Mouse (Mus musculus): ENCODE results near the gene Theg. TPM values are rescaled to one million over a fixed set of nuclear protein-coding genes. Genes with fewer than 3 reads are reported as not detected.

Gene Theg
- polyA plus RNA-seq, 1 experiment from 2014 or later: not detected

DNA sequence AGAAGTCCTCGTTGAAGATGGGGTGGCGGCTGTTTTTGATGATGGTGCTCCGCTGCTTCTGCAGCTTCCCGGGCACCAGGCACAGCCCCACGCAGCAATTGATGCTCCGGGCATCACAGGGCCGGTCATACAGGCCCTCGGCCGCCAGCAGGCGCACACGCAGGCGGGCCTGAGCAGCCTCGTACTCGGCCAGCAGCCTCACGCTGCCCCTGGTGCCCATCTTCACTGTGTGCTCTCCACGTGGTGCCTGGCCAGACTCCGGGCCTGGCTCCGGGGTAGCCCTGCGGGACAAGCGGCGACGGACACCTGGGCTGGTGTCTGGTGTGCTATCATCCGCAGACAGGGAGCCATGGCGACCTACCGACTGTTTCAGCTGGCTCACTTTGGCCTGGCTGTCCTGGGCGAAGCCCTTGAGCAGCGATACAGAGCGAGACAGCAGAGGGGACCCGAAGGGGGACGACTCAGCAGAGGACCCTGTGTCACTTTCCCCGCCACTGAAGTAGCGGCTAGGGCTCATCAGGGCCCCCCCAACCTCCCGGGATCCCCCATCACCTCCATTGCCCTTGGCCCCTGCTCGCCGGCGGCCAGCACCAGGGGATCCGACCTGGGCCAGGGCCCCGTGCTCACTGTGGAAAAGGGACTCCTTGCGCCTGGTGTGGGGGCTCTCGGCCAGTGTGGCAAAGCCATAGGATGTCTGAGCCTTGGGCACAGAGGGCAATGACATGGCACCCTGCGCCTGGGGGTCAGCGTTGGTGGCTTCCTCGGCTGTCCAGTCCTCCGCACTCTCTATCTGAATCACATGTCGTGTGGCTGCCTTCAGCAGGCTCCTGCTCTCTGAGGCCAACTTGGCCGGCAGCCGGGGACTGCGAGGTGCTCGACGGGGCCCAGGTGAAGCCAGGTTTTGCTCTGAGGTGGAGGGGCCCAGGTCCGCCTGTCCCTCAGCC, 25.3 kb upstream of the Theg start:
- WGBS: 12% methylated on average over 51 of the region's 51 CpGs
- DNase-seq (ENCODE audit: low spot score): peak; percentile 64
- Histone ChIP-seq H3K27me3 (ENCODE audit: insufficient read depth, poor library complexity, severe bottlenecking) (peaks cover 65% of the 10 kb centered on the region), H3K9me3 (no peaks in the 10 kb centered on the region), H3K4me1 (replicated peaks) (peaks cover 46% of the 10 kb centered on the region), H3K27ac (peak overlapping the region; percentile 17; the same call in 1 of the 2 replicates), H3K4me3 (peak overlapping the region; percentile 64), H3K36me3 (no peaks in the 10 kb centered on the region)

DNA sequence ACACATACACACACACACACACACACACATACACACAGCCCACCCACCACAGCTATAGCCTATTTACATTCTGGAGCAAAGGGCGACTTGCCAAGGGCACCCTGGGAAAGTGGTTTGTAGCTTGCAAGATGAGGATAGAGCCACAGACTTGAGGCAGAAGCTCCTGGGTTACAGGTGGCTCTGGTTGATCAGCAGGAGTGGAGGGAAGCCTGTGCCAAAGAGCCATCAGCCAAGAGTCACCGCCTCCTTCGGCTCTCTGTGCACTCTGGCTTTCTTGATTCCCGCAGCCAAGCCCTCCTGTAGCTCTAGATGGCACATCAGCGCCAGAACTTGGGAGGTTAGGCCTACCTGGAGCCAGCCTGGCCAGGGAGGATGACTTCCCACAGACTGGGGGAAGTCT, 24.2 kb upstream of the Theg start:
- Histone ChIP-seq H3K27ac (no peak overlapping the region), H3K36me3 (no peaks in the 10 kb centered on the region), H3K4me1 (replicated peaks) (peaks cover 43% of the 10 kb centered on the region), H3K9me3 (no peaks in the 10 kb centered on the region), H3K27me3 (ENCODE audit: insufficient read depth, poor library complexity, severe bottlenecking) (peaks cover 65% of the 10 kb centered on the region), H3K4me3 (no peak overlapping the region)
- 31% methylated on average over 5 of the region's 5 CpGs for WGBS
- DNase-seq (ENCODE audit: low spot score): no peak

DNA sequence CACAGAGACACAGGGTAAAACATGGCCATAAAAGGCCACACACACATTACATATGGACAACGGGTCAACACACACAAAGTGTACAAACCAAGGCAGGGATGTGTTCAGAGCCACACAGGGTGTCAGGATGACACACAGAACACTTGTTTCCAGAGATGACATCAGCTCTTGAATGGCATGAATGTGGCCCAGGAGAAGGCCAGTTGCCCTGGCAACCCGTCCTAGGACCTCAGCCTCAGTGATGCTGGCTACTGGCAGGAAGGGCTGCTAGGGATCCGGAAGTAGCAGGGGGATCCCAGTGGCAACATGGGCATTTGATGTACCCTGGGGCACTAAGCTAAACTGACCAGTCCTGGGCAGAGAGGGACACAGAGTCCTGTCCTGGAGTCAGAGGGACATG, 22.1 kb upstream of the Theg start:
- 85% methylated on average over 3 of the region's 3 CpGs for WGBS
- H3K4me1 ChIP-seq (replicated peaks): peaks cover 32% of the 10 kb centered on the region
- peaks cover 65% of the 10 kb centered on the region for H3K27me3 ChIP-seq (ENCODE audit: insufficient read depth, poor library complexity, severe bottlenecking)
- H3K36me3 ChIP-seq: no peaks in the 10 kb centered on the region
- no peaks in the 10 kb centered on the region for H3K9me3 ChIP-seq
- no peak overlapping the region for H3K4me3 ChIP-seq
- DNase-seq (ENCODE audit: low spot score): no peak
- H3K27ac ChIP-seq: no peak overlapping the region

DNA sequence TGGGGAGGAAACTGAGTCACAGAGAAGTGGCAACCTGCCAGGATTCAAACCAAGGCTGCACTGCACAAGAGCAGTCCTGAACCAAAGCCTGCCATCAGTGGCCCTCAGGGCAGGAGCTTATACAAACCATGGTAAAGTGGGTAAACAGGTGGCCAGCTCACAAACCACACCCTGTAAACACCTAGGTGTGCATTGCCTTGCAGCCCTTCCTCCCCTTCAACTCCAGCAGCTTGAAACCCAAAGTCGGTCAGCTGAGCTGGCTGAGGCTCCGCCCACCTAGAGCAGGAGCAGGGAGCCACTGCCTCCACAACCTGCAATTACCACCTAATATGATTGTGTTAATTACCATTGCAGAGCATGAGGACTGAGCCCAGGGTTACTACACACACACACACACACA, 20.8 kb upstream of the Theg start:
- WGBS: 43% methylated on average over 2 of the region's 2 CpGs
- Histone ChIP-seq H3K4me3 (no peak overlapping the region), H3K27me3 (ENCODE audit: insufficient read depth, poor library complexity, severe bottlenecking) (peaks cover 51% of the 10 kb centered on the region), H3K4me1 (replicated peaks) (peaks cover 18% of the 10 kb centered on the region), H3K9me3 (no peaks in the 10 kb centered on the region), H3K27ac (no peak overlapping the region), H3K36me3 (no peaks in the 10 kb centered on the region)
- no peak for DNase-seq (ENCODE audit: low spot score)

- H3K27ac ChIP-seq: no peak overlapping the region
- H3K27me3 ChIP-seq (ENCODE audit: insufficient read depth, poor library complexity, severe bottlenecking): peaks cover 37% of the 10 kb centered on the region
- H3K4me3 ChIP-seq: no peak overlapping the region
- H3K9me3 ChIP-seq: no peaks in the 10 kb centered on the region
- DNase-seq (ENCODE audit: low spot score): no peak
- H3K4me1 ChIP-seq (replicated peaks): peaks cover 4% of the 10 kb centered on the region
- WGBS: 72% methylated on average over 4 of the region's 4 CpGs
- no peaks in the 10 kb centered on the region for H3K36me3 ChIP-seq
These were observed 19.4 kb upstream of the Theg start for GRCm38 (mm10) chr10:79606537-79606936.

GRCm38 (mm10) chr10:79597936-79598230, 10.8 kb upstream of the Theg start:
- 74% methylated on average over 4 of the region's 4 CpGs for WGBS
- Histone ChIP-seq H3K27me3 (ENCODE audit: insufficient read depth, poor library complexity, severe bottlenecking) (peaks cover 23% of the 10 kb centered on the region), H3K36me3 (no peaks in the 10 kb centered on the region), H3K4me3 (no peak overlapping the region), H3K27ac (no peak overlapping the region), H3K4me1 (replicated peaks) (peaks cover 9% of the 10 kb centered on the region; the same call in 1 of the 2 replicates), H3K9me3 (no peaks in the 10 kb centered on the region)
- DNase-seq (ENCODE audit: low spot score): no peak

DNA sequence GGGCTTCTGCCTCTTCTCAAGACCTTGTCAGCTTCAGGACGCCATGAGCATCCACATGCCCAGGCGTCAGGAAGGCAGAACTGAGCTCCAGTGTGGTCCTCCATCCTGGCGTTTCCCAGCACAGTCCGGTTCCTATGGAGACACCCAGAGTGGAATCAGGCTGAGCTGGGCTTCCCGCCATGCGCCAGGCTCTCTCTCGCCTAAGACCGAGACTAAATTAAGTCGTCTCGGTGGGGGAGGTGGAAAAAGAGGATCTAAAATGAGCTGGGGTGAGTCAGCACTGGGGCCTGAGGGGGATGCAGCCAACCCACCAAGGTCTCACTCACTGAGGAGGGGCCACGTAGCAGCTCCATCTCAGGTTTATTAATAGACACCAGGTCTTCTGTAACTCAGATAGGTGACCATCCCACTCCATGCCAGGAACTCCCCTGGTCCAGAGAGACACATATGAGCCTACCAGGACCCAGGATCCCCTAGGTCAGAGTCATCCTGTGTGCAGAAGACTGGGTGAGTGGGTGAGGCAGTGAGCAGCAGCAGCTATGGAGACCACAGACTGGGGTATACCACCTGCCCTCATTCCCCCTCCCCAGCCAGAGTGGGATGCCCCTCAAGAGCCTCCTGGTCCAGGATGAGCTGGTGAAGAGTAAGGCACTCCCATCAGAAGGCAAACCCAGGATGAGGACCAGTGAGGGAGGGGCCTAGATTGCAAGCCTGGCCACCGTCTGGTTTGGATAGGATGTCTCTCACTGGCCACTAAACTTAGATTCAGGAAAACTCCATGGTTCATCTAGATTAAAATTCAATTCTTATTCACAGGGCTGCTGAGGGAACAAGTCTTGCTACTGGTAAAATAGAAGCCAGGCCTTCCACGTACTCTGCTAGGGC, 10.2 kb upstream of the Theg start:
- H3K27ac ChIP-seq: no peak overlapping the region
- no peaks in the 10 kb centered on the region for H3K9me3 ChIP-seq
- peaks cover 9% of the 10 kb centered on the region; the same call in 1 of the 2 replicates for H3K4me1 ChIP-seq (replicated peaks)
- no peak for DNase-seq (ENCODE audit: low spot score)
- 40% methylated on average over 13 of the region's 13 CpGs for WGBS
- H3K36me3 ChIP-seq: no peaks in the 10 kb centered on the region
- peaks cover 23% of the 10 kb centered on the region for H3K27me3 ChIP-seq (ENCODE audit: insufficient read depth, poor library complexity, severe bottlenecking)
- H3K4me3 ChIP-seq: no peak overlapping the region

DNA sequence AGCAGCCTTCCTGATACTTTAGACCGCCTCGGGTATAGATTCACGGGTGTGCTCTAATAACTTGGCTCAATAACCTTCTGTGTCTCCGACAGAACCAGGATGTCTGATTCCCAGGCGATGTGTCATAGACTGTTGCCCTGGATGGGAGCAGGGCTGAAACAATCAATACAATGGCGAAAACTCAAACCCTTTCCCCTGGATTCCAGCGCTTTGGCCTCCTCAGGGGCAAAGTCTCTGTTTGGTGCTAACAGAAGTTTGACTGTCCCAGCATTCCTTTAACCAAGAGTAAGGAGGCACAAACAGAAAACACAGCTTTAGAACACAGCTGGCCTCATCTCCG, 8.4 kb upstream of the Theg start:
- 59% methylated on average over 8 of the region's 8 CpGs for WGBS
- no peak overlapping the region for H3K4me3 ChIP-seq
- peaks cover 9% of the 10 kb centered on the region; the same call in 1 of the 2 replicates for H3K4me1 ChIP-seq (replicated peaks)
- DNase-seq (ENCODE audit: low spot score): no peak
- H3K27me3 ChIP-seq (ENCODE audit: insufficient read depth, poor library complexity, severe bottlenecking): peaks cover 23% of the 10 kb centered on the region
- H3K27ac ChIP-seq: no peak overlapping the region
- no peaks in the 10 kb centered on the region for H3K9me3 ChIP-seq
- no peaks in the 10 kb centered on the region for H3K36me3 ChIP-seq

DNA sequence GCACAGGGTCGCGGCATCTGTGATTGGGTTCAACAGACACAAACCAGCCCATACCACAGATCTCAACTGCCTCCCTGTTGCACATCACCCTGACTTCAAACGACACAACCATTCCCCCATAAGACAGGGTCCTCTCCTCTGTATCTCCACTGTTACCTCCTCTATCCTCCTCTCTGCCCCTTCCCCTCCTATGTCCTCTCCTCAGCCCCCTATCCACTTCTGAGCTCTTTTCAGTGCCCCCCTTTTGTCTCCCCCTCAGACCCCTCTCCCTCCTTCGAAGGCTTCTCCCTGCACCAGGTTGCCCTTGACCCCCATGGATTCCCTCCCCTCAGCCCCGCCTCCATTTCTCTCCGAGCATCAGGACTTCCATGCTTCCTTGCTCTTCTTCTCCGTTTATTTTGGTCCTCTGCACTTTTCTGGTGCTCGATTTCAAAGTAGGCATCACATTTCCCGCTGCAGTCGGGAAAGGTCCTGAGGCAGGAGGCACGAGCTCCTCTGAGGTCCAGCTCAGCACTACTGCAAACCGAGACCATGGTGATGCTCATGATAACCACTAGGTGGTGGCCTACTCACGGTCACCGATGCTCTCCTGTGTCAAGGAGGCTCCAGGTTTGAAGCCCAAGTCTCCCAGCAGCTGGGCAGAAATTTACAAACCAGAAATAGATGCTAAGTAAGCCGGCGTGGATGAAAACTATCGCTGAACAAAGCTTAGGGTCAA, 7.9 kb upstream of the Theg start:
- H3K4me3 ChIP-seq: no peak overlapping the region
- no peaks in the 10 kb centered on the region for H3K36me3 ChIP-seq
- peak; percentile 68 for DNase-seq (ENCODE audit: low spot score)

GRCm38 (mm10) chr10:79594111-79594510, 7.0 kb upstream of the Theg start:
- Histone ChIP-seq H3K9me3 (no peaks in the 10 kb centered on the region), H3K27ac (no peak overlapping the region), H3K4me3 (no peak overlapping the region), H3K27me3 (ENCODE audit: insufficient read depth, poor library complexity, severe bottlenecking) (peaks cover 23% of the 10 kb centered on the region), H3K36me3 (no peaks in the 10 kb centered on the region), H3K4me1 (replicated peaks) (peaks cover 9% of the 10 kb centered on the region; the same call in 1 of the 2 replicates)
- 64% methylated on average over 6 of the region's 6 CpGs for WGBS
- DNase-seq (ENCODE audit: low spot score): no peak

More for the DNA sequence above, 7.9 kb upstream of the Theg start:
- peaks cover 9% of the 10 kb centered on the region; the same call in 1 of the 2 replicates for H3K4me1 ChIP-seq (replicated peaks)
- no peaks in the 10 kb centered on the region for H3K9me3 ChIP-seq
- H3K27ac ChIP-seq: no peak overlapping the region
- 20% methylated on average over 17 of the region's 17 CpGs for WGBS
- peaks cover 23% of the 10 kb centered on the region for H3K27me3 ChIP-seq (ENCODE audit: insufficient read depth, poor library complexity, severe bottlenecking)

DNA sequence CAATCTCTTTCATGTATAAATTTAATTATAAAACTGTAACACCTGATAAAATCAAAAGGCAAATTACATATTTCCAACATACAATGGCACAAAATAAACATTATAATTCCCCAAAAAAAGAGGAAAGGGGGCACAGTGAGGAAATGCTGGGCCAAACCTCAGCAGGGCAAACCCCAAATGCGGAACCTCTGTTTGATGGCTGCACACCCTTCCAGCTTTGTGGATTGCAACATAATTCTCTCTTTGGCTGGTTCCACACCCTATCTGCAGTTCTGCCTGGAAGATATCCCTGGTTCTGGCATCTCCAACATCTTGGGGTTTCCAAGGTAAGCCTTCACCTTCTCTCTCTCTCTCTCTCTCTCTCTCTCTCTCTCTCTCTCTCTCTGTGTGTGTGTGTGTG, 3.6 kb upstream of the Theg start:
- Histone ChIP-seq H3K4me3 (no peak overlapping the region), H3K4me1 (replicated peaks) (peaks cover 3% of the 10 kb centered on the region; the same call in 1 of the 2 replicates), H3K27ac (no peak overlapping the region), H3K27me3 (ENCODE audit: insufficient read depth, poor library complexity, severe bottlenecking) (peaks cover 13% of the 10 kb centered on the region), H3K36me3 (no peaks in the 10 kb centered on the region), H3K9me3 (no peaks in the 10 kb centered on the region)
- WGBS: 92% methylated on average over 1 of the region's 1 CpGs
- no peak for DNase-seq (ENCODE audit: low spot score)

DNA sequence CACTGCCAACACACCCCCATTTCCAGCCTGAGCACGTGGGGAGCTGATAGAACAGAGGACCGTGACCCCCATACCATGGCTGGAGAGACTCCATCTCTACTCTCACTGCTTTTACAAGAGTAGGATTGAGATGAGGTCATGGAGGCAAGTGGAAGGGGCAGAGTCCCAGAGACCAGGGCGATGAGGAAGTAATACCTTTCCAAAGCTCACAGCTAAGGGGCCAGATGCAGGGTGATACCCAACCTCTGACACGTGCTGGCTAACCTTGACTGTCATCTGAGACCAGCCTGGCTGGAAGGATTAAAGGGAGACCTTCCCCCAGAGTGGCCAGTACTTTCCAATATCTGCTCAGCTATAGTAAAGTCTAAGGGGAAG, 608 bp upstream of the Theg start:
- Histone ChIP-seq H3K9me3 (no peaks in the 10 kb centered on the region), H3K4me1 (replicated peaks) (no peaks in the 10 kb centered on the region), H3K27ac (no peak overlapping the region), H3K36me3 (no peaks in the 10 kb centered on the region), H3K4me3 (no peak overlapping the region), H3K27me3 (ENCODE audit: insufficient read depth, poor library complexity, severe bottlenecking) (no peaks in the 10 kb centered on the region)
- no peak for DNase-seq (ENCODE audit: low spot score)
- WGBS: 69% methylated on average over 4 of the region's 4 CpGs

All from hindbrain, embryonic 10.5 days (tissue).